Mouse (Mus musculus): Measurements from ENCODE around the gene Clca4a.

The Clca4a gene

DNA sequence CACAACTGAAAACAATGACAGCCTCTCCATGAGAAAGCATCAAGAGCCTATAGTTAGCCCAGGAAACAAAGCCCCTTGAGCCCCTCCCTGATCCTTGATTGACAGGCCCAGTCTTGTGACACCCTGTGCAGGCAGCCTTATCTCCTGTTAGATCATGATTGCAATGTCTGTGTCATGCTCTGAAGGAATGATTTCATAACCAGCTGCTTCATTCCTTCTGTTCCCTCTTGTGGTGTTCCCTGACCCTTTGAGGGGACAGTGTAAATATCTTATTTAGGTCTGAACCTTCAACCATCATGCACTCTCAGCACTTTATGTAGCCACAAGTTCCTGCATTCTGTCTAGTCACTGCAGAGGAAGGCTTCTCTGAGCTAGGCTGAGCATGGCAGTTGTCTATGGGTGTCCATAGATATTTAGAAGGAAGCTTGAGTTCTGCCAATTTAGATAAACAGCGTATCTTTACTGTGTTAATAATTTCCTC lies 41.8 kb downstream of the Clca4a start:
- no peak for DNase-seq (ENCODE audit: low read depth, low spot score)
- H3K36me3 ChIP-seq (ENCODE audit: control insufficient read depth, insufficient read depth, low read length, poor library complexity, severe bottlenecking): no peaks in the 10 kb centered on the region
- H3K27me3 ChIP-seq (ENCODE audit: control insufficient read depth, insufficient read depth, low read length, poor library complexity, severe bottlenecking): no peaks in the 10 kb centered on the region

DNA sequence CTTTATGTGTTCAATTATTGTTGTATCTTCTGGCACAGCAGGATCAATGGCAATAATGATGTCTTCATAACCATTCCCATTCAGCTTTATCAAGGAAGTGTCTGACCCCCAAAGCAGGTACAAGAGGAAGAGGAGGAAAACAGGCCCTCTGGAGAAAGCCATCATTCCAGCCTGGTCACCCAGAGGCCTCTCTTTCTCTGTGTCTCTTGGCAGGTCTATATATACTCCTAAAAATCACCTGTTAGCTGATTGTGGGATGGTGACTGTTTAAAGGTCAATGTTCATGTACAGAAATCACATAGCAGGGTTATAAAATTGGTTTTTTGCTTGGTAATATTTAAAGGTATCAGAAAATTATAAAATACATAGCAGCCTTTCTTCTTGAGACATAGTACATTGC lies 42.5 kb downstream of the Clca4a start, which contains the start of gene Clca4b:
Gene Clca4b, minus strand, starts transcription at position 195 of the 400 bp plus-strand sequence.
- DNase-seq (ENCODE audit: low read depth, low spot score): no peak
- Histone ChIP-seq H3K27me3 (ENCODE audit: control insufficient read depth, insufficient read depth, low read length, poor library complexity, severe bottlenecking) (no peaks in the 10 kb centered on the region), H3K36me3 (ENCODE audit: control insufficient read depth, insufficient read depth, low read length, poor library complexity, severe bottlenecking) (no peaks in the 10 kb centered on the region)

DNA sequence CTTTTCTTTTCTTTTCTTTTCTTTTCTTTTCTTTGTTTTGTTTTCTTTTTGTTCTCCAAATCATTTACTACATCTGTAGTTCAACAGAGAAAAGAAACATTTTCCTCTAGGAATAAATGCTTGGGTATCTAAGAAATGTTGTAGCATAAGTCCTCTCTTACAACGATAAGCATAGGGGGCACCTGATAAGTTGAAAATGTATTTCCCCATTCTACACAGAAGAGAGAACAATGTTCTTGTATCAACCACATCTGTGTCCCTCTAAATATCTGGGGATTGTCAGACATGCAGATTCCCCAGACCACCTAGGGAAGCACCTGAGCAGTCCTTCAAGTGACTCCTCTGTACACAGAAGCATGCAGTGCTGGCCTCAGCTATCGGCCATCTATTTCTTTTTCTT lies 60.8 kb downstream of the Clca4a start:
- H3K27me3 ChIP-seq (ENCODE audit: control insufficient read depth, insufficient read depth, low read length, poor library complexity, severe bottlenecking): no peaks in the 10 kb centered on the region
- DNase-seq (ENCODE audit: low read depth, low spot score): no peak
- H3K36me3 ChIP-seq (ENCODE audit: control insufficient read depth, insufficient read depth, low read length, poor library complexity, severe bottlenecking): no peaks in the 10 kb centered on the region

Data from splenic B cell, adult 2 months (primary cell).